Mouse (Mus musculus): ENCODE results near the gene Shkbp1.
A peak's percentile ranks its signal among the peaks of the same experiment; 100 is the strongest.

Shkbp1 gene

GRCm38 (mm10) chr7:27333316-27333941, 22.4 kb downstream of the Shkbp1 start:
- DNase-seq (ENCODE audit: low spot score): no peak

DNA sequence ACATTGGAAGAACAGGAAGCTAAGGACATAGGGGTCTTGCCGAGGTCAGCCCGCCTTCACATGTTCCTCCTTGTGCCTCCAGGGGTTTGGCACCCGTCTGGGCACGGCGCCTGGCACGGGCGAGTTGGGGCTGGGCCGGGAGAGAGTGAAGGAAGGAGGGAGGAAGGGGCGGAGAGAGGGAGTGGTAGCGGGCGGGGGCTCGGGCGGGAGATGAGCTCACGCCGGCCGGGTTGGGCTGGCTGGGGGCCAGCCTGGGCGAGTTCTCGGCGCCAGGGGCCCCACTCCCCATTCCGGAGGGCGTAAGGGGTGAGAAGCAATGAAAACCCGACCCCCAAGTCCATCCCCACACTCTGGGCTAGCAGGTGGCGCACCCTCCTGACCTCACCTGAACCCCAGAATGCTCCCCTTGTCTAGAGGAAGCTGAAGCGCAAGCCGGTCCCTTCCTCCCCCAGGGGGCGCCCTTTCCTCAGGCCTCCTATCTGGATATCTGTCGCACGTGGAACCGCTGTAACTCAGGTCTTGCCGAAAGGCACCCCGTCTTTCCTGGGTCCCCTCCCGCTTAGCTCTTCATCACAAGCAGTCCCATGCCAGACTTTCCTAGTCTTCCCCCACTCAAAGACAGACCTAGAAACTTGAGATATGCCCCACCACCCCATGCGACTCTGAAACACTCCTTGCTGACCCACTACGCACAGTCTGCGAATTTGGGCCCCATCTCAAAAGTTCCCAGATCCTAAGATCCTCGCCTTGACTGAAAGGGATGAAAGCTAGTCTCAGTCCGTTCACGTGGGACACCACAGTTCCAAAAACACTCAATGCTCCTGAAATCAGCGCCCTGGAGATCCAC, 23.2 kb downstream of the Shkbp1 start:
- DNase-seq (ENCODE audit: low spot score): peak; percentile 77

GRCm38 (mm10) chr7:27331854-27332253, 24.0 kb downstream of the Shkbp1 start:
- no peak for DNase-seq (ENCODE audit: low spot score)

DNA sequence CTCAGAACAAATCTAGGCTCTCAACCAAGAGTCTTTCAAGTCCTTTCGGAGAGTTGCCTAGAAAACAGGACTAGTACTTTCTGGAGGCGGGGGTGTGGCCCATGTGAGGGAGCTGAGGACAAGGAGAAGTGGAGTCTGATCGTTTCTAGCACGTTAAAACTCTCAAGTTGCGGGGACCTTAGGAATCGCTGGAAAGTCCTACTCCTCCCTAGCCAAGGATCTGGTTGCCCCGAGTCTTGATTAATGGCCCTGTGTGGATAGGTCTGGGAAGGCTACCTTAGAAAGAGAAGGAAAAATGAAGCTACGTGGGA, 24.3 kb downstream of the Shkbp1 start:
- DNase-seq (ENCODE audit: low spot score): no peak

DNA sequence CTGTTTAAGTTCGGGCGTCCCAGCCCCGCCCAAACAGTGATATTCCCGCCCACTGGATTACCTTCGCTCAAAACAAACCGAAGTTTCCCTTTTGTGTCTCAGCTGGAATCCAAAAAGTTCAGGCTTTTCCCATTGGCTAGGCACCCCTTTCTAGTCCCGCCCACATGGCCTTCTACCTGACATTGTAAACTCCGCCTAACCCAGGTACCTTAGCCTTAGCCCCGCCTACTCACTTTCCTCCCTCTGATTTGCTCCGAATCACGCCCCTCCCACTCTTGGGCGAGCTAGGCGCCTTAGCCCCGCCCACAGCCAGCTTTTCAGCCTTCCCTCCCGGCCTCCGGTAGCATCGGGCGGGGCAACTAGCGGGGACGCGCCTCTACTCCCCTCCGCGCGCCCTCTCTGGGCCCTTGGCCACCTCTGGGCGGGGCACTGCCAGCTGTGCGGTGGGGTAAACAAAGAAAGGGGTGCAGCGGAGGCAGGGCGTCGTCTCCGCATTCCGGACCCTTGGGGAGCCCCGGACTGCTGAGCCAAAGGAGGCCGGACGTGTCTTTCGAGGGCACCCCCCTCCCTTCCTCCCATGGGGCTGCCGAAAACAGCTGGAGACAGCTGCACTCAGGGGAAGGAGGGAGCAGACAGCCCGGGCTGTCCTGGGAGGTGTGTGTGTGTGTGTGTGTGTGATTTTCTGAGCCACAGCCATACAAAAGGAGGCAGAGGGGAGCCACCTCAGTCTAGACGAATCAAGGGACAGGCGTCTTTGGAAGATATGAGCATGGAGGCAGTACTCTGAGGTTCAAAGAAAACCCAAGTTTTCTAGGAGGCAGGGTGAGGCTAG, 24.9 kb downstream of the Shkbp1 start:
- peak; percentile 88 for DNase-seq (ENCODE audit: low spot score)

GRCm38 (mm10) chr7:27329981-27330380, 25.8 kb downstream of the Shkbp1 start:
- DNase-seq (ENCODE audit: low spot score): no peak

DNA sequence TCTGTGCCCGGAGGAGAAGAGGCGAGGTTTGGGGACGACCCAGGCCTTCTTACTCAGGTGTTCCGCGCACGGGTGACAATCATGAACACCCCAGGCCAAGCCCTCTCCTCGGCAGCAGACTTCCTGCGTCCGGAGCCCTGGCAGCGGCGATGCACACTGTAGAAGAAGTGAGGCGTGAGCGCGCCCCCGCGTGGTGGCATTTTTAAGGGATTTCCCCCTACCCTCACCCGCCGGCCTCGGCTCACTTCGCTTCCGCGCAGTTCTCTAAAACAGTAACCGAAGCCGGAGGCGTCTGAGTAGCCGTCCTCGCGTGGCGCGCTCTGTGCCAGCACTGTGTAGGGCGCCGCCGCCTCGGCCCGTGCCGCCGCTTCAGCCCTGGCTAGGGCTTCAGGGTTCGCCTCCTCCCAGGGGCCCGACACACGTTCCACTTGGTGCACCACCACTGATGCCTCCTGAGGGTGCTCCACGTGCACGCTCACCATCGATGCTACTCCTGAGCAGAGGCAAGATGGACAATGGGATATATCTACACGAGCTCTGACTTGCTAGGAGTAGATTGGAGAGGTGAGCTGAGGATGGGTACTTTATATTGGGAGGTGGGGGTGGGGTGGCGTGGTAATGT, 26.4 kb downstream of the Shkbp1 start:
- DNase-seq (ENCODE audit: low spot score): peak; percentile 75

DNA sequence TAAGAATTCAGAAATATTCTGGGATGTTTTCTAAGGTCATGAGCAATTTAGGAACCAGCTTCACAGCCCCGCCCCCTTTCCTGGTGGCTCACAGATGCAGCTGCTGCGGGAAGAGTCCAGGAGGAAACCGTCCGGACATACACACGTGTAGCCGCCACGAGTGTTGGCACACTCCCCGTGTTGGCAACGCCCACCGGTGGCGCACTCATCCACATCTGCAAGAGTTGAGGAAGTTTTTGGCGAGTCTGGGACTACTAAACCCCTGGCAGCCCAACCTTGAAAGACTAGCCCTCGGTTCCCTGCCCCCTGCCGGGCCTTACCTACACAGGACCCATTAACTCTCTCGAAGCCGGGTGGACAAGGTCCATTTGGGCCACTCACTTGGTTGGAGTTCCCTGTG, 27.2 kb downstream of the Shkbp1 start:
- no peak for DNase-seq (ENCODE audit: low spot score)

- no peak for DNase-seq (ENCODE audit: low spot score)
Observed at GRCm38 (mm10) chr7:27328161-27328560, 27.7 kb downstream of the Shkbp1 start.

GRCm38 (mm10) chr7:27327500-27327899, 28.3 kb downstream of the Shkbp1 start:
- DNase-seq (ENCODE audit: low spot score): no peak

DNA sequence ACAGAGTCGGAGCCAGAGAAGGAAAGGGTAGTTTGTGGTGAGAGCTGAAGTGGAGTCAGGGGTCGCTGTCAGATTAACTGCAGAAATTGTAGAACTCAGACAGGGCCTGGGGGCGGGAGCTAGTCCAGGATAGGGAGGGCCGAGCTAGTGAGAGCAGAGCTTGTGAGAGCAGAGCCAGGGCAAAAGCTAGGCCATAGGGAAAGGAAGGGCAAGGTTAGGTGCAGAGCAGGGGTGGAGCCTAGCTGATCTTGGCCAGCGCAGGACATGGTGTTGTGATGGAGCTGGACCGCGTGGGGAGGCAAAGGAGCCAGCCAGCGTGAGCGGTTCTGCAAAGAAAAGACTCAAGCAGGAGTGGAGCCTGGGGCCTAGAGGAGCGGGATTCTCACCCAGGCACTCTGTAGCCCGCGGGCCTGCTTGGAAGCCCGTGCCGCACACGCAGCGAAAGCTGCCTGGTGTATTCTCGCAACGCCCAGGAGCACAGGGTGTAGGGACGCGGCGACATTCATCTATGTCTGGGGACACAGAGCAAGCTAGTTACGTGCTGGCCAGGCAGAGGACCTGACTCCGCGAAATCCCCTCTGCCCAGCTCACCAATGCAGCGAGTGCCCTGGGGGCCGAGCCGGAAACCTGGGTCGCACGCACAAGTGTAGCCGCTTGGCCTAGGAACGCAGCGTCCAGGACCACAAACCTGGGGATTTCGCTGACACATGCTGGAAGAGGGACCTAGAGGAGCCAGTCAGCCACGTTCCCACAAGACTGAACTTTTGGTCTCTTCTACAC, 29.5 kb downstream of the Shkbp1 start:
- no peak for DNase-seq (ENCODE audit: low spot score)

DNA sequence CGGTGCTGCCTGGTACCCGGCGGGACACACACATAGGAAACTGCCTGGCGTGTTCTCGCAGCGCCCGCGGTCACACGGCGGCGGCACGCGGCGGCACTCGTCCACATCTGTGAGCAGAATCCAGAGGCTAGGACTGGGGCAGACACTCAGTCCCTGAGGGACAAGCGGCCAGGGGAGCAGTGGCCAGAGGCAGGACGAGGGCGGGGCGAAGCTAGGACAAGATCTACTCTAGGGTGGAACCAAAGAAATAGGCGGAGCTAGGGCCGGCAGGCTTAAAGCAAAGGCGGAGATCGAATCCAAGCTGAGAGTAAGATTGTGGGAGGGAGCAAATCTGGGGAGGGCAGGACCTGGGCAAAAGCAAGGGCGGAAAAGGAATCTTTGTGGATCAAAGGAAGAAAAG, 30.1 kb downstream of the Shkbp1 start:
- no peak for DNase-seq (ENCODE audit: low spot score)

- DNase-seq (ENCODE audit: low spot score): no peak
Observed at GRCm38 (mm10) chr7:27324928-27325327, 30.9 kb downstream of the Shkbp1 start.

DNA sequence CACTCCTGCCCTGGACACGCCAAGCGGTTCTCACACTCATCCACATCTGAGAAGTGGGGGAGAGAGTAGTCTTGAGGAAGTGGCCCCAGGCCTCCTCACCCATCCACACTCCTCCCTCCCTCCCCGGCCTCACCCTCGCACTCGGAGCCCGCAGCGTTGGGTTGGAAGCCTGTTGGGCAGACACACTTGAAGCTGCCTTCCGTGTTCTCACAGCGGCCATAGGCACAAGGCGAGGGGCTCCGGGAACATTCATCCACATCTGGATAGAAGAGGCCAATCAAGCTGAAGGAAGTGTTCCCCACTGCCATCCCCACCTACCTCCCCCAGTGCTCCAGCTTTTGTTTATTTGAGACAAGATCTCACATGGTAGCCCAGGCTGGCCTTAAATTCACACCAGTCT, 31.7 kb downstream of the Shkbp1 start:
- DNase-seq (ENCODE audit: low spot score): no peak

DNA sequence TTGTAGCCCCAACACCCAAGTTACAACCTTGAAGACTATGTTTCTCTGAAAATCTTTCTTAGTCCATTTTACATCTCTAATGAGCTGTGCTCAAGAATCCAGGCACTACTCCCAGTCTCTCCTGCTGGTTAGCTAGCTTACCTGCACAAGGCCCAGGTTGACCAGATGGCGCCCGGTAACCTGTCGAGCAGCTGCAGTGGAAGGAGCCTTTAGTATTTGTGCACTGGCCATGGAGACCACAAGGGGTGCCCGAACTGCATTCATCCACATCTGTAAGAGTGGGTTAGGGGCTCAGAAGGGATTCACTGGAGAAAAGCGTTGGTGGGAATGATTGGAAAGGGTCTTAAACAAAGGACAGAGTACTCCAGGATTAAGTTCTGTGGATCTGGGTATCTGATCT, 32.8 kb downstream of the Shkbp1 start:
- no peak for DNase-seq (ENCODE audit: low spot score)

DNA sequence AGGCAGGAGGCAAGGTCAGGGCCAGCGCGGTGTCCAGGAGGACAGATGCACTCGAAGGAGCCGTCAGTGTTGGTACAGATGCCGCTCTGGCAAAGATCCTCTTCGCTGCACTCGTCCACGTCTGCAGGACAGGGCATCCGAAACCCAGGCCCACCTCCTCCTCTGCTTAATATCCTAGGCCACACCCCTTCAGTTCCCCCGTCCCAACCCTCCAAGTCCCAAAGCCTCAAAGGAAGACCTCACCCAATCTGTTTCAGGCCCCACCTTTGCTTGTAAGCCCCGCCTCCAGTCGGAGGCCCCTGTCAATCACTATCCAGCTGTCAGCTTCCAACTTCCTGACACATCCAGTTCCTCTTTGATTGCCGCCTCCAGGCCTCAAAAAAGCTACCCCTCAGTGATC, 33.5 kb downstream of the Shkbp1 start:
- no peak for DNase-seq (ENCODE audit: low spot score)

DNA sequence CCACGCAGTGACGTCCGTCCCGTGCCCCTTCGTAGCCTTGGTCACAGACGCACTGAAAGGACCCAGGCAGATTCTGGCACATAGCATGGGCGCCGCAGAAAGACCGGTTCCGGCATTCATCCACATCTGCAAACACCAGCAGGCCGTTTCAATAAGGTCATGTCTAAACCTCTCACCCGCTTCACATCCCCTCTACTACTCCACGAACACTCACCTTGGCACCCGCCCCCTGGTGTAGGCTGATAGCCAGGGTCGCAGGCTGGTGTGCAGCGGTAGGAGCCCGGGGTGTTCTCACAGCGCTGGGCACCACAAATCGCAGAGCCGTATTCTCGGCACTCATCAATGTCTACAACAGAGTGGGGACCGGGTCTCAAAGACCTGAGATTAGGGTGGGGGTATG, 36.4 kb downstream of the Shkbp1 start:
- no peak for DNase-seq (ENCODE audit: low spot score)

DNA sequence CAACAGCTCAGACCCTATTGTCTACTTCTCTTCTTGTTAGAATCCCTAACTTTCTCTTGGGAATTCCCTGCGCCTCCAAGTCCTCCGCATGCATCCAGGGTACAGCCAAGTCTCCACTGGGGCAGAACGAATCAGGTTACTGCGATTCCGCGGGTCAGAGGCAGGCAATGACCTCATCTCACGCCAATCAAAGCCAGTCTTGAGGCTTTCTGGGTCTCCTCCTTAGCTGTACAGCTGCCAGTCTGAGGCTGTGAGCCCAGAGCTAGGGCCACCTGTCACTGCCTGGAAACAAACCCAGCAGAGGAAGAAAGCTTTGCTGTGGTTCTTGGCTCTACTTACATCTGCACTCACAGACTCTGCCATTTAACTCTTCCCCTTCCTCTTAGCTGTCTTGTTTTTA, 39.9 kb downstream of the Shkbp1 start:
- DNase-seq (ENCODE audit: low spot score): no peak

- no peak for DNase-seq (ENCODE audit: low spot score)
Observed at GRCm38 (mm10) chr7:27314393-27314792, 41.4 kb downstream of the Shkbp1 start.

GRCm38 (mm10) chr7:27311651-27312284, 44.1 kb downstream of the Shkbp1 start:
- DNase-seq (ENCODE audit: low spot score): no peak

GRCm38 (mm10) chr7:27310996-27311535, 44.8 kb downstream of the Shkbp1 start:
- DNase-seq (ENCODE audit: low spot score): no peak

Measured in ovary, postnatal 14 days (tissue).